Mouse (Mus musculus): Measurements from ENCODE around the gene Farp2.
A peak's percentile ranks its signal among the peaks of the same experiment; 100 is the strongest.
"Not testable (repeated sequence)": the region's sequence is repeated elsewhere in the genome, so short reads cannot be mapped to it uniquely, and the experiment has no call there.

The Farp2 gene

DNA sequence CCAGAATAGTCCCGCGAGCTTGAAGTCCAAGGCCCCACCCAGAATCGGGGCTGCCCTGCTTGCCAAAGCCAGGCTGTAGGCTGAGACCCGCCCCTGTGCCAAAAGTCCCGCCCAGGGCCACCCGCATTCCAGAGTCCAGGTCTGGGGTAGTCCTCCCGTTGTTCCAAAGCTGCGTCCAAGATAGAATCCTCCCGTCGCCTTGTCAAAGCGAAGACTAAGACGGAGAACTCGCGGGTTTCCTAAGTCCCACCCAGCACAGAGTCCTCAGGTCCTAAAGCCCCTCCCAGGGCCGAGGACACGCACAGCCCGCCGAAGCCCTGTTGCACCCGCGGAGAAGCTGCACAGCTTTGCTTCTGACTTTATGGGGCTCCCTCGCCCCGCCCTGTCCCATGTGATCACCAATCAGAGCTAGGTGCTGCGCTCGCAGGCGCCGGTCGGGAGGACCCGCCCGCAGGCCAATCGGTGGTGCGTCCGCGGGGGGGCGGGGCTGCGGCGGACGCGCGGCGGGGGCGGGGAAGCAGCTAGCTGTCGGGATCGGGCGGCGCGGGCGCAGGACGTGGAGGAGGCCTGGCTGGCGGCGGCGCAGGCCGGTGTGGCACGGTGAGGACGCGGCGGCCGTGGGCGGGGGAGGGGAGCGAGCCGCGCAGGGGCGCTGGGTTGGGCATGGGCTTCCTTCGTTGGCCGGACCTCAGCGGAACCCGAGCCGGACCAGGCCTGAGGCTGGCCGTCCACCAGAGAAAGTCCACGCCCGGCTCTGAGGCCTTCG lies at the start of gene Farp2:
Gene Farp2, plus strand, starts transcription at position 495 of the 766 bp plus-strand sequence.
- peak; percentile 70 for DNase-seq (ENCODE audit: low spot score)

DNA sequence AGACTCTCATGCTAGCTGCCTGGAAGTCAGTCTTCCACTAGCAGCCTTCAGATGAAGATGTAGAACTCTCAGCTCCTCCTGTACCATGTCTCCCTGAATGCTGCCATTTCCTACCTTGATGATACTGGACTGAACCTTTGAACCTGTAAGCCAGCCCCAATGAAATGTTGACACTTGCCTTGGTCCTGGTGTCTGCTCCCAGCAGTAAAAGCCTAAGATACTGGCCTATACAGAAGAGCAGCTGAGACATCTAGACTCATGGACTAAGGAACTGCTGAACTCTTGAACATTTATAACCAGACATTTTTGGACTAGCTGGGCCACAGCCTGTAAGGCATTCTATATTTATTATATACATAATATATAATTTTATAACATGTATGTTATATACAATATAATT lies 46.8 kb upstream of the Farp2 start:
- no peak for DNase-seq (ENCODE audit: low spot score)

- no peak for DNase-seq (ENCODE audit: low spot score)
Observed at GRCm38 (mm10) chr1:93465746-93466145, 46.1 kb upstream of the Farp2 start.

- DNase-seq (ENCODE audit: low spot score) = no peak
Observed at GRCm38 (mm10) chr1:93468626-93469025, 43.3 kb upstream of the Farp2 start.

DNA sequence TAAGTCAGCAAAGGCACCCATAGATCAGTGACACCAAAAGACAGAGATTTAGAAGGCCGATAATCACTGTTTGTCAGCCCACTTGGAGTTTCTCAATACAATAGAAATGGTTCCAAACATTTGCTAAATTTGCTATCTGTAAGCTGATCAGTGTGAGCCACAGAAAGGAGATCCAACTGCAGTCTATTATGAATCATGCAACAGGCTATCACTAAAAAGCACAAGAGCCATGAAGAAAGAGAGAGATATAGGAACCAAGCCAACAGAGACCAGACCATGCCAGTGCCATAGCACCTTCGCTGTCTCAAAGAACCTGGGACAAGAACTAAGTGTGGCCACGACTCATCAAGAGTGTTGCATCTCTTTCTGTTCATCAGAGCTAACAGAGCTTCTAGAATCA lies 36.2 kb upstream of the Farp2 start:
- no peak for DNase-seq (ENCODE audit: low spot score)

- peak; percentile 95 for DNase-seq (ENCODE audit: low spot score)
Observed at GRCm38 (mm10) chr1:93477758-93478585, 33.9 kb upstream of the Farp2 start.

DNA sequence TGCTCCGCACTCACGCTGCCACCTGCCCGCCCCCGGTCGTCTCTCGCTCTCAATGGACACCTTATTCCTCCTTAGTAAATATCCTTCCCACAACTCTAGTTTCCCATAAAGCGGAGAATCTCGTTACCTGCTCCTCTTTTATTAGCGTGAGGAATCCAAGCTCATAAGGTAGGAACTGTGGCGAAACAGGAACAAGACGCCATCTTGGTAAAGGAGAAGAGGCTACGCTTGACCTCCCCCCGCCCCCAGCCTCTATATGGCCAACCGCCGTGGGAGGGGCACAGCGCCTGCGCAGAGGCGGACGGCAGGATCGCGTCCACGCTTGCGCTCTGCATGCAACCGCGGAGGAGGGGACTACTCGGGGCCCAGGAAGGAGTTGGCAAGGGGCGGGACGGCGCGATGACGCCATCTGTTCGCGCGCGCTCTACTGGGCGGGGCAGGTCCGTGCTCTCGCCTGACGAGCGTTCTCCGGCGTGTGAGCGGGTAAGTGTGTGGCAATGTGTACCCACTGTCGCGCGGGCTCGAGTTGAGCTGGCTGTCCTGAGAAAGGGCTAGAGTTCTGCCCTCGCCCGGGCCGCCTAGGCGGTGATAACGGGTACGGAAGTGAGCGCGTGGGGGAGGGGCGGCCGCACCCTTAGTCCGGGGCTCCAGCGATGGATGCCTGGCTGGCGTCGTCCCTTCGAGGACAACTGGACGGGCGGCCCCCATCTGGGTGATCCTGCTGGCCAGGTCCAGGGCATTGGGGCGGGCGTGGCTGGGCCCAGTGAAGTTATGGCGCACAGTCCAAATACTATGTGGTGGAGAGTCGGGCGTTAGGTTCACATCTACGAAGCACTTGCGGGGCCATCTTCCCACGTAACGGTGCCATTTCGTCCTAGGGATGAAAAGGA lies 33.0 kb upstream of the Farp2 start, which contains the start of gene Hdlbp:
Gene Hdlbp, minus strand, starts transcription at position 230 of the 890 bp plus-strand sequence.
- DNase-seq (ENCODE audit: low spot score) = peak; percentile 94

DNA sequence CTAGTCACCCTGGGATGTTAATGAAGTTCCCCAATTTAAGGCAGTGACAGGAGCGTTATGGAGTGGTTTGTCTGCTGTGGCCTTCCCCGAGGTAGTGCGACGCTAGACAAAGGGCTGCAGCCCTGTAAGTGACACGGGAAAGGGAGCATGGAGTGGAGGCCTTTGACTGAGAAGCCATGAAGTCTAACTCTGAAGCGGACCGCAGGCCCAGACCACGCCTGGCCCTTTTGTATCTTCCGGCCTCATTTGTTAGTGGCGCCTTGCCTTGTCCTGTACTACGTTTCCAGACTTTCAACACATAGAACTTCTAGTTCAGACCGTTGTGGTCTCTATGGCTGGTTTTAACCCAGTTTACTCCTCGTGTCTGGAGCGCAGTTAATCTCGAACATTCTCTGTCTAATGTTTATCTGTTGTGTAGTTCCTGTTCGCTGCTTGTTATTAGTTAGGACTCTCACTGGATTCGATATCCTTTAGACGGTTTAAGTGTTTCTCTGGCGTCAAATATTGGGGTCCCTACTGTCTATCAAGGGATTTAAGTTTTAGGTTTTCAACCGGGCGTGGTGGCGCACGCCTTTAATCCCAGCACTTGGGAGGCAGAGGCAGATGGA lies 32.3 kb upstream of the Farp2 start:
- DNase-seq (ENCODE audit: low spot score) = no peak

- not testable (repeated sequence) for DNase-seq (ENCODE audit: low spot score)
Observed at GRCm38 (mm10) chr1:93486302-93486701, 25.6 kb upstream of the Farp2 start.

DNA sequence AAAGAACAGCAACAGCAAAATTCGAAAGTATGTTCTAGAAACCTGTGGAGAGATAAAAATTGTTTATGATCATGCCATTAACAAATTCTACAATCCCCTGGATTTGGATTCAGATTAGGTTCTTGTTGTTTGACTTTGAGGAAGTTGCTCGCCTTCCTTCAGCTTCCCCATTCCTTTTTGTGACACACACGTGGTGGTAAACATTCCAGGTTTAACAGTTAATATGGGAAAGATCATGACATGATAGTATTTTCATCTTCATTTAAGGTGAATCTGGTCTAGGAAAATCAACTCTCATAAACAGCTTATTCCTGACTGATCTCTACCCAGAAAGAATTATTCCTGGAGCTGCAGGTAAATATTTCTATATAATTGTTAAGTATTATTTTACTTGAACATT lies 16.6 kb upstream of the Farp2 start:
- no peak for DNase-seq (ENCODE audit: low spot score)

GRCm38 (mm10) chr1:93506944-93507676 lies 4.8 kb upstream of the Farp2 start:
- DNase-seq (ENCODE audit: low spot score) = no peak

DNA sequence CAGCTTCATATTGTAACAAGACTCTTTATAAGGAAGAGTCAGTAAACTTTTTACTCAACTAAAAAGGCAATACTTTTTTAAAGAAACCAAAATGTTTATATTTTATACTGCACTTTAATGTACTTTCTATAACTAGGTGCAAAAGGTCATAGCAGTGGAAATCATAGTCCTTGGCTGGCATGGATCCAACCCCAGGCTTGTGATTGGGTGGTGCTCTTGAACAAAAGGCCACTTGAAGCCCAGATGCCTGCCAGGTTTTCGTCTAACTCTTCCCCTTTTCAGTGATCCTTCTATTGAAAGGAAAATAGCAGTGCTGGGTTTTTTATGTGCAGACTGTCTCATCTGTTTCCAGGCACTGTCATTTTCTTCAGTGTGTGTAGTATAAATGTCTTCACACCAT lies 3.3 kb upstream of the Farp2 start:
- not testable (repeated sequence) for DNase-seq (ENCODE audit: low spot score)

- DNase-seq (ENCODE audit: low spot score) = no peak
Observed at GRCm38 (mm10) chr1:93512351-93512690, 442 bp downstream of the Farp2 start.

GRCm38 (mm10) chr1:93513221-93513620 lies 1.3 kb downstream of the Farp2 start:
- DNase-seq (ENCODE audit: low spot score) = no peak

- DNase-seq (ENCODE audit: low spot score) = no peak
Observed at GRCm38 (mm10) chr1:93521491-93521890, 9.6 kb downstream of the Farp2 start.

DNA sequence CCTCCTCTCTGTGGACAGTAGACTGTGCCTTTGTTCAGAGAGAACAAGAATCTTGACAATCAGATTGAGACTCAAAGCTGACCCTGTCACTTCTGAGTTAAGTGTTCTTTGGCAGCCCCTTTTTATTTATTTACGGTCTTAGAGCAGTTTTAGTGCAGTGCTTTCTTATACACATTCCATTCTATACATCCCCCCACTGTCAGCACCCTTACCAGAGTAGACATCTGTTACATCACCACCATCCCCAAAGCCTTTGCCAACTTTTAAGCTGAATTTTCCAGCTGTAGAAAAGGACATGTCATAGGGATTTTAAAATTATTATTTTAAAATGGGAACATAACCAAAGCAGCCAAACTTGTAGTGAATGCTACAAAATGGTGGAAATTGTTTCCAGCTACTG lies 10.4 kb downstream of the Farp2 start:
- DNase-seq (ENCODE audit: low spot score) = no peak

GRCm38 (mm10) chr1:93529801-93530200 lies 17.9 kb downstream of the Farp2 start:
- no peak for DNase-seq (ENCODE audit: low spot score)

DNA sequence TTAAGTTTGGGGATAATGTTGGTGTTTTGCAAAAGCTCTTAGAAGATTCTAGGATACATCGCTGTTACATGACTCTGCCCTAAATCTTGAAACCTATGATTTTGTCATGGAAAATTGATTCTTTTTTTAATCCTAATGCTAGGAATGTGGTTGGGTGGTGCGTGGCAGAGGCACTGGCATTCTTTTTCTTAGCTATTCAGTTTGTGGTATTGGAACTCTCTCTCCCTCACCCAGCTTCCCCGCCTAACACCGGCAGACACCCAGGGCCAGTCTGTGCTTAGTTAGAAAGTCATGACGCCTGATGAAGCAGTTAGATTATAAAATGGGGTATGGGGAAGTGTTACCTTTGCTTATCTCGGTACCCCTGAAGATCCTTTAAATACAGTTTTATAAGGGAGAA lies 25.3 kb downstream of the Farp2 start:
- no peak for DNase-seq (ENCODE audit: low spot score)

- no peak for DNase-seq (ENCODE audit: low spot score)
Observed at GRCm38 (mm10) chr1:93543196-93543595, 31.3 kb downstream of the Farp2 start.

DNA sequence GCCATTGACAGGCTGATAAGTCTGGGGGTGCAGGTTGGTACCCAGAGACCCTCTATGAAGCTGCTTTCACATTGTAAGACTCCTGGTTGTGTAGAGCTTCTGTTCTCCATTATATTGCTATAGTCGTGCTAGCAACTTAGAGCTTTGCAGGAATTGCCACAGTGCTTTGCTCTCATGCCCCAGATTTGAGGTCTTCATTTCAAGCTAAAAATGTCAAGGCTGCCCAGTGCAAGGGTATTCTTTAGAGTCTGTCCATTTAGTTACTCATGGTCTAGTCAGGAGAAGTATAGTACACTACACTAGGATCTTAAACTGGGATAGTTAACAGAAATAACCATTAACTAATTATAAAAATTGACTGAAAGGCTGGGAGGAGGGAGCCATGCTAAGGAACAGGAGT lies 35.4 kb downstream of the Farp2 start:
- DNase-seq (ENCODE audit: low spot score) = no peak

GRCm38 (mm10) chr1:93551427-93551826 lies 39.5 kb downstream of the Farp2 start:
- no peak for DNase-seq (ENCODE audit: low spot score)

All from layer of hippocampus, adult 9-10 months (tissue).